10 mouse cellular contexts compared by ENCODE assay signal in genomic region chr6:24325215-24325614, GRCm38 (mm10).
DNase-seq lines count a peak whose midpoint lies in the region; ATAC-seq and TF ChIP-seq lines count a peak whose summit lies in the region.
"Had no signal": no experiment of that assay in that cellular context is flagged by ENCODE, and none has a peak within 500 bp of the region (broad histone marks: within the 10 kb centered on the region; RNA-seq: fewer than 3 reads in every experiment).

No protein-coding gene starts in this region.

- H3K36me3 ChIP-seq in forebrain, postnatal 0 days (ENCODE audit: insufficient read depth) = no peaks in the 10 kb centered on the region
- no peaks in the 10 kb centered on the region for H3K36me3 ChIP-seq in liver, embryonic 11.5 days (ENCODE audit: control insufficient read depth, insufficient read depth, low read length)
- H3K36me3 ChIP-seq: neural tube, embryonic 12.5 days had no signal

- peak; percentile 59 for ATAC-seq in forebrain, postnatal 0 days
- ATAC-seq in liver, embryonic 11.5 days (replicated peaks; ENCODE audit: low FRiP score) = no peak

- no peaks in the 10 kb centered on the region for H3K9me3 ChIP-seq in forebrain, postnatal 0 days (ENCODE audit: low read length)
- H3K9me3 ChIP-seq in liver, embryonic 11.5 days (ENCODE audit: control insufficient read depth, low read length) = no peaks in the 10 kb centered on the region
- H3K9me3 ChIP-seq: neural tube, embryonic 12.5 days had no signal

- TF ChIP-seq POLR2A in brain, embryonic 14.5 days (IDR thresholded peaks at IDR 0.05; ENCODE audit: borderline replicate concordance, extremely low read depth, insufficient read depth, insufficient read length, poor library complexity, severe bottlenecking) = no peak

- no peaks in the 10 kb centered on the region for H3K4me1 ChIP-seq in forebrain, postnatal 0 days (ENCODE audit: insufficient read depth)
- no peaks in the 10 kb centered on the region for H3K4me1 ChIP-seq in liver, embryonic 11.5 days (replicated peaks; ENCODE audit: control insufficient read depth, insufficient read depth, low read length)
- H3K4me1 ChIP-seq: neural tube, embryonic 12.5 days had no signal

- H3K4me3 ChIP-seq in forebrain, postnatal 0 days (ENCODE audit: low read depth, low read length) = no peak overlapping the region
- no peak overlapping the region for H3K4me3 ChIP-seq in liver, embryonic 11.5 days (ENCODE audit: low read depth, low read length)
- H3K4me3 ChIP-seq: neural tube, embryonic 12.5 days had no signal

- no peak overlapping the region for H3K27ac ChIP-seq in forebrain, postnatal 0 days (ENCODE audit: low read depth, low read length)
- no peak overlapping the region for H3K27ac ChIP-seq in liver, embryonic 11.5 days (ENCODE audit: low read depth, low read length)
- H3K27ac ChIP-seq: neural tube, embryonic 12.5 days had no signal

- intact Hi-C loops in gastrocnemius, postnatal 36 days (cut with DNase I) = no loop called here

- no peak overlapping the region for H3K9ac ChIP-seq in forebrain, postnatal 0 days
- no peak overlapping the region for H3K9ac ChIP-seq in liver, embryonic 11.5 days (ENCODE audit: low read depth, low read length)
- H3K9ac ChIP-seq: neural tube, embryonic 12.5 days had no signal

- DNase-seq in layer of hippocampus, adult 9-11 months = peak; percentile 8
- DNase-seq in layer of hippocampus, adult 8-10 months (ENCODE audit: low spot score in 2 of 2) = no peak
- DNase-seq in brain, embryonic 14.5 days (ENCODE audit: low read depth) = peak; percentile 77
- DNase-seq in cerebellum, adult 11 months = peak; percentile 38
- DNase-seq in forebrain, postnatal 0 days = peak; percentile 43
- no peak for DNase-seq in liver, embryonic 11.5 days (ENCODE audit: low spot score)
- DNase-seq in gastrocnemius, postnatal 36 days = no peak
- DNase-seq: adrenal gland, adult 2 months; thymus, postnatal 4 days had no signal

- H3K27me3 ChIP-seq in forebrain, postnatal 0 days (ENCODE audit: insufficient read depth, low read length) = no peaks in the 10 kb centered on the region
- H3K27me3 ChIP-seq in liver, embryonic 11.5 days (replicated peaks; ENCODE audit: control insufficient read depth, insufficient read depth, low read length) = no peaks in the 10 kb centered on the region
- H3K27me3 ChIP-seq: neural tube, embryonic 12.5 days had no signal

- no peak for TF ChIP-seq CTCF in brain, embryonic 14.5 days (IDR thresholded peaks at IDR 0.05; ENCODE audit: borderline replicate concordance, extremely low read depth, insufficient read depth, insufficient read length)
- no peak for TF ChIP-seq CTCF in forebrain, postnatal 0 days (IDR thresholded peaks at IDR 0.05; ENCODE audit: low read depth)

- no peak overlapping the region for H3K4me2 ChIP-seq in forebrain, postnatal 0 days (ENCODE audit: low read depth)
- H3K4me2 ChIP-seq in liver, embryonic 11.5 days = no peak overlapping the region
- H3K4me2 ChIP-seq: neural tube, embryonic 12.5 days had no signal

Comparison
In these comparisons a context has a peak if more than half of its experiments do, and no peak if none do; other contexts are left out.
1. DNase-seq: peak in layer of hippocampus, adult 9-11 months (single experiment), brain, embryonic 14.5 days (single experiment), cerebellum, adult 11 months (single experiment) and forebrain, postnatal 0 days (single experiment); none in layer of hippocampus, adult 8-10 months (0 of 2), liver, embryonic 11.5 days (single experiment) and gastrocnemius, postnatal 36 days (0 of 2).